In the genomic region with DNA sequence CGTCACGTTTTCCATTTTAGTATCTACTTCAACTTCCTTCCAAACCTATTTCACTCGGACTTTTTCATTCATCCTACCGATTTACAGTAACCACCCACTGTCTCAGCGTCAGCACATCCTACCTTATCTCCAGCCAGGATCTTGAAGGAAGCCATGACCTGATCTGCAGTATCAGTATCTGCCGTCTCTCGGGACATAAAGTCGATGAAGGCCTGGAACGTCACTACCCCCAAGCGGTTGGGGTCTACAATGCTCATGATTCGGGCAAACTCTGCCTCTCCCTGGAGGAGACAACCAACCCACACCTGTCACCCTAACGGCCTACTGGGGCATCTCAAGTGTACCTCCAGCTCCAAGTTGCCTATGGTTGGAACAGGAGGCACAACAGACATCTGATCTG, we compare ENCODE assay signal across 8 mouse cellular contexts. TPM values are rescaled to one million over a fixed set of nuclear protein-coding genes. Genes with fewer than 3 reads are reported as not detected.
A peak's percentile ranks its signal among the peaks of the same experiment; 100 is the strongest.
DNase-seq lines count a peak whose midpoint lies in the region; ATAC-seq and TF ChIP-seq lines count a peak whose summit lies in the region.

No protein-coding gene starts in this region.

- H3K9me3 ChIP-seq in heart, embryonic 12.5 days (replicated peaks), result no peaks in the 10 kb centered on the region
- no peaks in the 10 kb centered on the region for H3K9me3 ChIP-seq in ES-Bruce4 (replicated peaks; ENCODE audit: control insufficient read depth, insufficient read depth, low read length, poor library complexity, severe bottlenecking)
- no peaks in the 10 kb centered on the region for H3K9me3 ChIP-seq in forebrain, embryonic 14.5 days (replicated peaks; ENCODE audit: control insufficient read depth, low read length)
- H3K9me3 ChIP-seq in liver, postnatal 0 days (ENCODE audit: low read length), result no peaks in the 10 kb centered on the region

- no peak overlapping the region; the same call in 1 of the 2 replicates for H3K27ac ChIP-seq in heart, embryonic 12.5 days (ENCODE audit: poor library complexity, severe bottlenecking)
- H3K27ac ChIP-seq in ES-Bruce4 (ENCODE audit: insufficient read depth, low read length), result 0 out of 2 replicates have a peak overlapping the region, but pooled peaks have one; percentile 39
- H3K27ac ChIP-seq in forebrain, embryonic 14.5 days (ENCODE audit: low read depth, low read length), result no peak overlapping the region
- H3K27ac ChIP-seq in liver, postnatal 0 days (ENCODE audit: low read depth), result no peak overlapping the region

- H3K4me2 ChIP-seq in heart, embryonic 12.5 days, result peak overlapping the region; percentile 44
- H3K4me2 ChIP-seq in forebrain, embryonic 14.5 days (ENCODE audit: low read length), result peak overlapping the region; percentile 40
- peak overlapping the region; percentile 58 for H3K4me2 ChIP-seq in liver, postnatal 0 days (ENCODE audit: low read depth, low read length)

- no peak for TF ChIP-seq CTCF in ES-Bruce4 (IDR thresholded peaks at IDR 0.05; ENCODE audit: low read depth, low read length)
- TF ChIP-seq CTCF in liver, postnatal 0 days (IDR thresholded peaks at IDR 0.05; ENCODE audit: low read depth), result no peak

- DNase-seq in heart, postnatal 4 days, result no peak
- DNase-seq in forebrain, embryonic 14.5 days (ENCODE audit: low spot score), result no peak
- DNase-seq in liver, postnatal 0 days, result no peak
- DNase-seq in frontal cortex, postnatal 14 days (ENCODE audit: low spot score in 2 of 2), result no peak
- DNase-seq in spleen, postnatal 36 days (ENCODE audit: low spot score in 2 of 2), result no peak
- DNase-seq in frontal cortex, postnatal 25 days (ENCODE audit: low spot score in 2 of 2), result no peak

- peaks cover 74% of the 10 kb centered on the region for H3K36me3 ChIP-seq in heart, embryonic 12.5 days
- peaks cover 29% of the 10 kb centered on the region for H3K36me3 ChIP-seq in ES-Bruce4 (ENCODE audit: control insufficient read depth, insufficient read depth, low read length, poor library complexity, severe bottlenecking)
- H3K36me3 ChIP-seq in forebrain, embryonic 14.5 days (ENCODE audit: control insufficient read depth, insufficient read depth, low read length), result peaks cover 23% of the 10 kb centered on the region
- H3K36me3 ChIP-seq in liver, postnatal 0 days (replicated peaks; ENCODE audit: insufficient read depth, low read length), result peaks cover 40% of the 10 kb centered on the region

- TF ChIP-seq POLR2A in ES-Bruce4 (IDR thresholded peaks at IDR 0.05; ENCODE audit: insufficient read depth, low read length), result no peak

- TF ChIP-seq EP300 in ES-Bruce4 (IDR thresholded peaks at IDR 0.05; ENCODE audit: insufficient read depth, low read depth, low read length), result no peak
- TF ChIP-seq EP300 in liver, postnatal 0 days (IDR thresholded peaks at IDR 0.05; ENCODE audit: low read depth), result no peak

- no peak for ATAC-seq in heart, embryonic 12.5 days (ENCODE audit: insufficient number of reproducible peaks, low FRiP score)
- ATAC-seq in forebrain, embryonic 14.5 days, result peak; percentile 13; the same call in 1 of the 2 replicates
- ATAC-seq in liver, postnatal 0 days, result no peak

- 51% methylated on average over 12 of the region's 12 CpGs for whole genome bisulfite sequencing in heart, embryonic 12.5 days
- WGBS in forebrain, embryonic 14.5 days, result 66% methylated on average over 12 of the region's 12 CpGs
- 61% methylated on average over 12 of the region's 12 CpGs for WGBS in liver, postnatal 0 days (ENCODE audit: insufficient replicate concordance)

- H3K27me3 ChIP-seq in heart, embryonic 12.5 days (replicated peaks), result no peaks in the 10 kb centered on the region
- H3K27me3 ChIP-seq in ES-Bruce4 (ENCODE audit: control insufficient read depth, insufficient read depth, low read length, poor library complexity, severe bottlenecking), result no peaks in the 10 kb centered on the region
- no peaks in the 10 kb centered on the region for H3K27me3 ChIP-seq in forebrain, embryonic 14.5 days (replicated peaks; ENCODE audit: control insufficient read depth, insufficient read depth, low read length)
- H3K27me3 ChIP-seq in liver, postnatal 0 days (ENCODE audit: insufficient read depth, low read length), result no peaks in the 10 kb centered on the region

- H3K4me1 ChIP-seq in heart, embryonic 12.5 days (replicated peaks), result peaks cover 4% of the 10 kb centered on the region; the same call in 1 of the 2 replicates
- no peaks in the 10 kb centered on the region for H3K4me1 ChIP-seq in ES-Bruce4 (ENCODE audit: control insufficient read depth, insufficient read depth, low read length)
- 0 out of 2 replicates have a peak, but pooled peaks cover 2% of the 10 kb centered on the region for H3K4me1 ChIP-seq in forebrain, embryonic 14.5 days (ENCODE audit: control insufficient read depth, insufficient read depth, low read length)
- H3K4me1 ChIP-seq in liver, postnatal 0 days (ENCODE audit: insufficient read depth), result no peaks in the 10 kb centered on the region

- no peak overlapping the region for H3K4me3 ChIP-seq in heart, embryonic 12.5 days
- peak overlapping the region; percentile 55 for H3K4me3 ChIP-seq in ES-Bruce4 (ENCODE audit: low read depth, low read length)
- peak overlapping the region; percentile 50 for H3K4me3 ChIP-seq in forebrain, embryonic 14.5 days (ENCODE audit: low read depth, low read length)
- peak overlapping the region; percentile 50 for H3K4me3 ChIP-seq in liver, postnatal 0 days (ENCODE audit: low read depth, low read length)

- no peak overlapping the region; the same call in 1 of the 2 replicates for H3K9ac ChIP-seq in heart, embryonic 12.5 days
- peak overlapping the region; percentile 89 for H3K9ac ChIP-seq in ES-Bruce4 (ENCODE audit: low read depth, poor library complexity, severe bottlenecking)
- H3K9ac ChIP-seq in forebrain, embryonic 14.5 days (ENCODE audit: low read length), result no peak overlapping the region
- no peak overlapping the region for H3K9ac ChIP-seq in liver, postnatal 0 days (replicated peaks)

RNA-seq across cellular contexts. Expression of a gene that starts 55.9 kb away (rescaled TPM):
- 98.4 and 101 TPM in 2 replicates for polyA plus RNA-seq in heart, embryonic 12.5 days (2016; fragmentation: Nextera tagmentation; extraction: Ambion mirVana)
- 100 to 1,000 TPM; 174 to 188 TPM for total RNA-seq in heart, postnatal 4 days (2021)
- polyA plus RNA-seq in ES-Bruce4 (2011; ENCODE audit: insufficient read depth, insufficient read length, low read depth, missing spikeins), result 71.6 and 75.7 TPM in 2 replicates
- 39.7 and 45.5 TPM in 2 replicates for polyA plus RNA-seq in forebrain, embryonic 14.5 days (2014; fragmentation: Nextera tagmentation; extraction: Ambion mirVana)
- polyA plus RNA-seq in liver, postnatal 0 days (2015; fragmentation: Nextera tagmentation; extraction: Ambion mirVana), result 42.0 and 45.7 TPM in 2 replicates
